Mouse (Mus musculus) mammary gland, adult 2 months (tissue): ENCODE measurements around the gene Olfr820. TPM values are rescaled to one million over a fixed set of nuclear protein-coding genes. Genes with fewer than 3 reads are reported as not detected.

Experiments
- polyA plus RNA-seq: library from polyadenylated mRNA; depleted of rRNA; stranded (reverse); fragments of >200 nt; gene quantifications from 2 replicates; pipeline ENCODE4 v1.2.3, GENCODE M21; 2012; ENCODE audit warnings: low replicate concordance; rRNA removed

The Olfr820 gene
- not detected in 2 replicates for polyA plus RNA-seq

GRCm38 (mm10) chr10:130012321-130012720 is at the start of gene Olfr820:
Gene Olfr820 (plus strand): TSS chr10:130012621.

GRCm38 (mm10) chr10:129967166-129967565 is 45.3 kb upstream of the Olfr820 start, which contains the start of gene Olfr819:
Gene Olfr819 (minus strand): TSS chr10:129967266.

GRCm38 (mm10) chr10:129976040-129976439 is 36.4 kb upstream of the Olfr820 start, which contains the start of gene Olfr247:
Gene Olfr247 (minus strand): TSS chr10:129976140.

GRCm38 (mm10) chr10:129984962-129985361 is 27.5 kb upstream of the Olfr820 start, which contains the start of gene Gm10310:
Gene Gm10310 (minus strand): TSS chr10:129985062.

GRCm38 (mm10) chr10:130030048-130030447 is 17.6 kb downstream of the Olfr820 start, which contains the start of gene Olfr821:
Gene Olfr821 (plus strand): TSS chr10:130030348.

Other genes with a start within 250 kb of the Olfr820 start
- not detected in 2 replicates for gene Olfr808, start 247.1 kb upstream of the Olfr820 start, polyA plus RNA-seq
- gene Olfr809, start 238.0 kb upstream of the Olfr820 start, polyA plus RNA-seq, result not detected in 2 replicates
- not detected in 2 replicates for gene Olfr810, start 217.7 kb upstream of the Olfr820 start, polyA plus RNA-seq
- not detected in 2 replicates for gene Olfr811, start 208.2 kb upstream of the Olfr820 start, polyA plus RNA-seq
- not detected in 2 replicates for gene Olfr812, start 166.5 kb upstream of the Olfr820 start, polyA plus RNA-seq
- gene Olfr813, start 157.3 kb upstream of the Olfr820 start, polyA plus RNA-seq, result not detected in 2 replicates
- not detected in 2 replicates for gene Olfr814, start 132.8 kb upstream of the Olfr820 start, polyA plus RNA-seq
- gene Olfr815, start 106.8 kb upstream of the Olfr820 start, polyA plus RNA-seq, result not detected in 2 replicates
- not detected in 2 replicates for gene Olfr816, start 97.0 kb upstream of the Olfr820 start, polyA plus RNA-seq
- gene Olfr818, start 63.5 kb upstream of the Olfr820 start, polyA plus RNA-seq, result not detected in 2 replicates
- gene Olfr819, start 45.4 kb upstream of the Olfr820 start, polyA plus RNA-seq, result not detected in 2 replicates
- gene Olfr247, start 36.5 kb upstream of the Olfr820 start, polyA plus RNA-seq, result not detected in 2 replicates
- not detected in 2 replicates for gene Gm10310, start 27.6 kb upstream of the Olfr820 start, polyA plus RNA-seq
- not detected in 2 replicates for gene Olfr821, start 17.7 kb downstream of the Olfr820 start, polyA plus RNA-seq
- not detected in 2 replicates for gene Olfr822, start 58.6 kb downstream of the Olfr820 start, polyA plus RNA-seq
- not detected in 2 replicates for gene Olfr823, start 102.8 kb downstream of the Olfr820 start, polyA plus RNA-seq
- not detected in 2 replicates for gene Olfr824, start 117.4 kb downstream of the Olfr820 start, polyA plus RNA-seq
- not detected in 2 replicates for gene Olfr825, start 154.1 kb downstream of the Olfr820 start, polyA plus RNA-seq
- gene Olfr826, start 171.6 kb downstream of the Olfr820 start, polyA plus RNA-seq, result not detected in 2 replicates
- not detected in 2 replicates for gene Olfr827, start 201.8 kb downstream of the Olfr820 start, polyA plus RNA-seq